ENCODE assay signal across 28 mouse cellular contexts in genomic region chr3:101159701-101160100, GRCm38 (mm10). TPM values are rescaled to one million over a fixed set of nuclear protein-coding genes. Genes with fewer than 3 reads are reported as not detected.
"Had no signal": no experiment of that assay in that cellular context is flagged by ENCODE, and none has a peak within 500 bp of the region (broad histone marks: within the 10 kb centered on the region; RNA-seq: fewer than 3 reads in every experiment).

No protein-coding gene starts in this region.

- DNase-seq: left cerebral cortex, postnatal 4 days; liver; liver, embryonic 13.5 days; liver, postnatal 0 days; lung, adult 18-20 months; lung, adult 2 months; lung, embryonic 14.5 days; lung, postnatal 10 days; lung, postnatal 14 days; lung, postnatal 36 days; lung, postnatal 4 days; midbrain, embryonic 14.5 days had no signal

- H3K27me3 ChIP-seq: limb, embryonic 12.5 days; limb, embryonic 13.5 days; limb, embryonic 15.5 days; liver, embryonic 12.5 days; midbrain, embryonic 13.5 days; midbrain, embryonic 15.5 days; neural tube, embryonic 12.5 days had no signal

- H3K27ac ChIP-seq: limb, embryonic 13.5 days; liver, embryonic 12.5 days; liver, embryonic 13.5 days; liver, embryonic 14.5 days; liver, embryonic 15.5 days; lung, embryonic 15.5 days; macrophage; midbrain, embryonic 10.5 days; midbrain, embryonic 12.5 days; midbrain, embryonic 13.5 days; midbrain, embryonic 15.5 days; neural tube, embryonic 12.5 days had no signal

- H3K4me1 ChIP-seq: liver, embryonic 12.5 days; liver, embryonic 13.5 days; liver, embryonic 15.5 days; megakaryocyte, embryonic 14.5 days had no signal

- H3K9me3 ChIP-seq: limb, embryonic 12.5 days; limb, embryonic 13.5 days; limb, embryonic 15.5 days; liver, embryonic 12.5 days; liver, embryonic 13.5 days; liver, embryonic 15.5 days; lung, embryonic 15.5 days; midbrain, embryonic 10.5 days; midbrain, embryonic 12.5 days; midbrain, embryonic 13.5 days; midbrain, embryonic 15.5 days; neural tube, embryonic 12.5 days had no signal

- H3K36me3 ChIP-seq: limb, embryonic 12.5 days; limb, embryonic 13.5 days; limb, embryonic 15.5 days; liver, embryonic 12.5 days; liver, embryonic 13.5 days; liver, embryonic 15.5 days; lung, embryonic 15.5 days; midbrain, embryonic 10.5 days; midbrain, embryonic 12.5 days; midbrain, embryonic 13.5 days; midbrain, embryonic 15.5 days; neural tube, embryonic 12.5 days had no signal

- H3K4me3 ChIP-seq: limb, embryonic 12.5 days; limb, embryonic 13.5 days; limb, embryonic 15.5 days; liver, embryonic 12.5 days; liver, embryonic 13.5 days; liver, embryonic 15.5 days; lung, embryonic 15.5 days; megakaryocyte, embryonic 14.5 days; midbrain, embryonic 10.5 days; midbrain, embryonic 12.5 days; midbrain, embryonic 13.5 days; midbrain, embryonic 15.5 days; myocyte; neural tube, embryonic 12.5 days had no signal

RNA-seq across cellular contexts. Expression of gene Ptgfrn, which starts 49.6 kb away (rescaled TPM):
- total RNA-seq: megakaryocyte-erythroid progenitor cell, adult 5-6 weeks had no signal
